12 mouse cellular contexts compared by ENCODE assay signal in the genomic region with DNA sequence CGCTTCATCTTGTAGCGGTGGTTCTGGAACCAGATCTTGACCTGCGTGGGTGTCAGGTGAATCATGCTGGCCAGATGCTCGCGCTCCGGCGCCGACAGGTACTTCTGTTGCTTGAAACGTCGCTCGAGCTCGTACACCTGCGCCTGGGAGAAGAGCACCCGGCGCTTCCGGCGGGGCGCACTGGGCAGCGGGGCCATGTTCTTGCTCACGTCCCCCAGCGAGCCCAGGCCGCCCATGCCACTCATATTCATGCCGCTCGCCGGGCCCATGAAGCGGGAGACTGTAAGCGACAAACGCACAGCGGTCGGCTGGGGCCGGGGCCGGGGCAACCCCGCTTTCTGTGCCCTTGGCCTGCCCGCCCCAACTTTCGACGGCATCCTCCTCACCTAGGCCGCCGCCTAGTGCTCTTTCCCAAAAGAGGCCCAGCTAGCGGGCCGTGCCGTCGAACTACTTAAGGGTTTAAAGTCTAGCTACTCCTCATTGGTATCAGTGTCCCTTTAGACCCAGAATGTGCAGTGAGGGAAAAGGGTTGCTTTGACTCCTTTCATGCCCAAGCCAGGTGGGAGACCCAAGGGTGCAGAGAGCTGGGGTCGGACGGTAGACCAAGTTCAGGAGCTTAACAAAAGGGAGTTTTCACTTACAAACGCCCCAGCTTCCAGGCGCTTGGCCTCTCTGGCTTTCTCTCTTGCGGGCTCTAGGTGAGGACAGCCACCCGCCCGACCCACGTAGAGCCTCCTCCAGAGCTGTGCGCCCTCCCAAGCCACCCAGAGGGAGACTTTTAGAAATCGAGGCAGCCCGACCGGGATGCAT. TPM values are rescaled to one million over a fixed set of nuclear protein-coding genes. Genes with fewer than 3 reads are reported as not detected.
A peak's percentile ranks its signal among the peaks of the same experiment; 100 is the strongest.
DNase-seq lines count a peak whose midpoint lies in the region; ATAC-seq lines count a peak whose summit lies in the region.
"Had no signal": no experiment of that assay in that cellular context is flagged by ENCODE, and none has a peak within 500 bp of the region (broad histone marks: within the 10 kb centered on the region; RNA-seq: fewer than 3 reads in every experiment).

No protein-coding gene starts in this region.

- DNase-seq in hindbrain, embryonic 10.5 days (ENCODE audit: low spot score): no peak
- DNase-seq in hindbrain, embryonic 14.5 days (ENCODE audit: low spot score): no peak
- DNase-seq in ZHBTc4 (ENCODE audit: low read depth, low spot score): peak; percentile 71
- DNase-seq in forebrain, embryonic 14.5 days (ENCODE audit: low spot score): peak; percentile 15
- DNase-seq in midbrain, embryonic 11.5 days (ENCODE audit: low spot score, missing footprints): peak; percentile 97
- DNase-seq in spleen, postnatal 4 days (ENCODE audit: low spot score in 2 of 2): no peak
- no peak for DNase-seq in layer of hippocampus, postnatal 14 days (ENCODE audit: low spot score in 2 of 2)
- DNase-seq in right cerebral cortex, adult 2 months (ENCODE audit: low spot score in 2 of 2): no peak
- DNase-seq: heart, postnatal 36 days; thymus, postnatal 25 days had no signal

- H3K4me3 ChIP-seq in hindbrain, embryonic 10.5 days: peak overlapping the region; percentile 33
- H3K4me3 ChIP-seq in hindbrain, embryonic 14.5 days (replicated peaks; ENCODE audit: low read length): no peak overlapping the region
- H3K4me3 ChIP-seq in forebrain, embryonic 14.5 days (ENCODE audit: low read depth, low read length): peak overlapping the region; percentile 33
- peak overlapping the region; percentile 30 for H3K4me3 ChIP-seq in midbrain, embryonic 11.5 days (ENCODE audit: low read depth, low read length)

- H3K9me3 ChIP-seq in hindbrain, embryonic 10.5 days: no peaks in the 10 kb centered on the region
- no peaks in the 10 kb centered on the region for H3K9me3 ChIP-seq in hindbrain, embryonic 14.5 days (ENCODE audit: control insufficient read depth, low read length)
- no peaks in the 10 kb centered on the region for H3K9me3 ChIP-seq in forebrain, embryonic 14.5 days (replicated peaks; ENCODE audit: control insufficient read depth, low read length)
- no peaks in the 10 kb centered on the region for H3K9me3 ChIP-seq in midbrain, embryonic 11.5 days (ENCODE audit: control insufficient read depth, low read length)

- peaks cover 24% of the 10 kb centered on the region for H3K4me1 ChIP-seq in hindbrain, embryonic 10.5 days (replicated peaks)
- H3K4me1 ChIP-seq in hindbrain, embryonic 14.5 days (replicated peaks; ENCODE audit: control insufficient read depth, insufficient read depth, low read length): no peaks in the 10 kb centered on the region
- no peaks in the 10 kb centered on the region for H3K4me1 ChIP-seq in forebrain, embryonic 14.5 days (ENCODE audit: control insufficient read depth, insufficient read depth, low read length)
- H3K4me1 ChIP-seq in midbrain, embryonic 11.5 days (ENCODE audit: control insufficient read depth, insufficient read depth, low read length): peaks cover 2% of the 10 kb centered on the region; the same call in 1 of the 2 replicates

- H3K4me2 ChIP-seq in hindbrain, embryonic 14.5 days (replicated peaks): no peak overlapping the region
- peak overlapping the region; percentile 43 for H3K4me2 ChIP-seq in forebrain, embryonic 14.5 days (ENCODE audit: low read length)
- peak overlapping the region; percentile 28; the same call in 1 of the 2 replicates for H3K4me2 ChIP-seq in midbrain, embryonic 11.5 days

- no peak for ATAC-seq in hindbrain, embryonic 14.5 days (ENCODE audit: low FRiP score)
- ATAC-seq in forebrain, embryonic 14.5 days: no peak
- ATAC-seq in midbrain, embryonic 11.5 days (ENCODE audit: low FRiP score): no peak; the same call in 1 of the 2 replicates

- H3K36me3 ChIP-seq in hindbrain, embryonic 10.5 days: no peaks in the 10 kb centered on the region
- H3K36me3 ChIP-seq in hindbrain, embryonic 14.5 days (replicated peaks; ENCODE audit: control insufficient read depth, insufficient read depth): no peaks in the 10 kb centered on the region
- H3K36me3 ChIP-seq in forebrain, embryonic 14.5 days (ENCODE audit: control insufficient read depth, insufficient read depth, low read length): no peaks in the 10 kb centered on the region
- H3K36me3 ChIP-seq in midbrain, embryonic 11.5 days (ENCODE audit: control insufficient read depth, insufficient read depth, low read length): no peaks in the 10 kb centered on the region

- no peak overlapping the region for H3K27ac ChIP-seq in hindbrain, embryonic 10.5 days
- H3K27ac ChIP-seq in hindbrain, embryonic 14.5 days: no peak overlapping the region
- H3K27ac ChIP-seq in forebrain, embryonic 14.5 days (ENCODE audit: low read depth, low read length): peak overlapping the region; percentile 84
- H3K27ac ChIP-seq in midbrain, embryonic 11.5 days (ENCODE audit: low read depth, low read length): no peak overlapping the region

- H3K9ac ChIP-seq in hindbrain, embryonic 14.5 days: no peak overlapping the region
- H3K9ac ChIP-seq in forebrain, embryonic 14.5 days (ENCODE audit: low read length): peak overlapping the region; percentile 63
- H3K9ac ChIP-seq in midbrain, embryonic 11.5 days (ENCODE audit: low read length): peak overlapping the region; percentile 20; the same call in 1 of the 2 replicates

- WGBS in hindbrain, embryonic 10.5 days: under 1% methylated on average over 54 of the region's 54 CpGs
- WGBS in hindbrain, embryonic 14.5 days: 1% methylated on average over 54 of the region's 54 CpGs
- WGBS in forebrain, embryonic 14.5 days: under 1% methylated on average over 54 of the region's 54 CpGs
- 1% methylated on average over 54 of the region's 54 CpGs for WGBS in midbrain, embryonic 11.5 days

- H3K27me3 ChIP-seq in hindbrain, embryonic 10.5 days (ENCODE audit: insufficient read depth, poor library complexity, severe bottlenecking): peaks cover 100% of the 10 kb centered on the region
- peaks cover 98% of the 10 kb centered on the region for H3K27me3 ChIP-seq in hindbrain, embryonic 14.5 days (ENCODE audit: control insufficient read depth, insufficient read depth, low read length)
- H3K27me3 ChIP-seq in forebrain, embryonic 14.5 days (replicated peaks; ENCODE audit: control insufficient read depth, insufficient read depth, low read length): peaks cover 81% of the 10 kb centered on the region
- peaks cover 96% of the 10 kb centered on the region for H3K27me3 ChIP-seq in midbrain, embryonic 11.5 days (ENCODE audit: control insufficient read depth, insufficient read depth, low read length)

RNA-seq across cellular contexts. Expression of a gene that starts 3.0 kb away (rescaled TPM):
- polyA plus RNA-seq in hindbrain, embryonic 10.5 days (2016; fragmentation: Nextera tagmentation; extraction: Ambion mirVana): 3.2 and 3.6 TPM in 2 replicates
- not detected in 2 replicates for polyA plus RNA-seq in hindbrain, embryonic 14.5 days (2014; fragmentation: Nextera tagmentation; extraction: Ambion mirVana)
- polyA plus RNA-seq in forebrain, embryonic 14.5 days (2014; fragmentation: Nextera tagmentation; extraction: Ambion mirVana): 13.9 and 15.9 TPM in 2 replicates
- 5.6 and 7.0 TPM in 2 replicates for polyA plus RNA-seq in midbrain, embryonic 11.5 days (2014; fragmentation: Nextera tagmentation; extraction: Ambion mirVana)
- under 1 TPM; 0.62 to 0.76 TPM for total RNA-seq in layer of hippocampus, postnatal 14 days (2021)
- total RNA-seq: adrenal gland, postnatal 4 days; heart, postnatal 36 days; megakaryocyte progenitor cell, adult 5-6 weeks had no signal

Comparison
In these comparisons a context has a peak if more than half of its experiments do, and no peak if none do; other contexts are left out.
1. DNase-seq: peak in ZHBTc4 (single experiment), forebrain, embryonic 14.5 days (single experiment) and midbrain, embryonic 11.5 days (single experiment); none in hindbrain, embryonic 10.5 days (single experiment), hindbrain, embryonic 14.5 days (single experiment), spleen, postnatal 4 days (0 of 2), layer of hippocampus, postnatal 14 days (0 of 2) and right cerebral cortex, adult 2 months (0 of 2).